Comparison of ENCODE assay signal across 11 mouse cellular contexts in genomic region chr6:49633470-49634095, GRCm38 (mm10).
DNase-seq lines count a peak whose midpoint lies in the region; ATAC-seq lines count a peak whose summit lies in the region.
"Had no signal": no experiment of that assay in that cellular context is flagged by ENCODE, and none has a peak within 500 bp of the region (broad histone marks: within the 10 kb centered on the region; RNA-seq: fewer than 3 reads in every experiment).

No protein-coding gene starts in this region.

- no peak overlapping the region for H3K27ac ChIP-seq in kidney, embryonic 15.5 days
- H3K27ac ChIP-seq in forebrain, embryonic 15.5 days (replicated peaks) = peak overlapping the region; percentile 65

- H3K4me3 ChIP-seq in kidney, embryonic 15.5 days (replicated peaks) = no peak overlapping the region
- no peak overlapping the region for H3K4me3 ChIP-seq in forebrain, embryonic 15.5 days

- H3K27me3 ChIP-seq in kidney, embryonic 15.5 days = no peaks in the 10 kb centered on the region
- no peaks in the 10 kb centered on the region for H3K27me3 ChIP-seq in forebrain, embryonic 15.5 days

- H3K9ac ChIP-seq in kidney, embryonic 15.5 days = no peak overlapping the region
- H3K9ac ChIP-seq in forebrain, embryonic 15.5 days (replicated peaks) = no peak overlapping the region

- no peaks in the 10 kb centered on the region for H3K9me3 ChIP-seq in kidney, embryonic 15.5 days (replicated peaks)
- H3K9me3 ChIP-seq in forebrain, embryonic 15.5 days = no peaks in the 10 kb centered on the region

- no peak for ATAC-seq in kidney, embryonic 15.5 days (replicated peaks; ENCODE audit: low FRiP score)
- ATAC-seq in forebrain, embryonic 15.5 days (replicated peaks) = peak; percentile 93
- no peak for ATAC-seq in megakaryocyte progenitor cell, adult 5-6 weeks (replicated peaks; ENCODE audit: poor library complexity)
- ATAC-seq: intestine, embryonic 16.5 days had no signal

- no peak overlapping the region for H3K4me2 ChIP-seq in kidney, embryonic 15.5 days
- H3K4me2 ChIP-seq in forebrain, embryonic 15.5 days (replicated peaks) = no peak overlapping the region

- peaks cover 14% of the 10 kb centered on the region for H3K4me1 ChIP-seq in kidney, embryonic 15.5 days
- peaks cover 8% of the 10 kb centered on the region; the same call in 1 of the 2 replicates for H3K4me1 ChIP-seq in forebrain, embryonic 15.5 days

- DNase-seq in kidney, postnatal 10 days = peak; percentile 16
- DNase-seq in layer of hippocampus, adult 9-10 months (ENCODE audit: low spot score) = peak; percentile 55
- DNase-seq in right cerebral cortex, postnatal 10 days (ENCODE audit: low spot score in 2 of 2) = peak; percentile 29 to 42
- no peak for DNase-seq in gastrocnemius, postnatal 14 days
- no peak for DNase-seq in natural killer cell, adult 2 months (ENCODE audit: low spot score in 2 of 2)
- DNase-seq: gastrocnemius, postnatal 36 days; thymus, postnatal 14 days had no signal

- H3K36me3 ChIP-seq in kidney, embryonic 15.5 days = no peaks in the 10 kb centered on the region
- no peaks in the 10 kb centered on the region for H3K36me3 ChIP-seq in forebrain, embryonic 15.5 days

- intact Hi-C loops in gastrocnemius, postnatal 14 days (cut with DNase I; ENCODE audit: low total_unique reads) = no loop called here

- WGBS in kidney, embryonic 15.5 days = 35% methylated on average over 5 of the region's 5 CpGs
- 39% methylated on average over 5 of the region's 5 CpGs for WGBS in forebrain, embryonic 15.5 days

Comparison
In these comparisons a context has a peak if more than half of its experiments do, and no peak if none do; other contexts are left out.
1. DNase-seq: peak in kidney, postnatal 10 days (single experiment), layer of hippocampus, adult 9-10 months (single experiment) and right cerebral cortex, postnatal 10 days (2 of 2); none in gastrocnemius, postnatal 14 days (single experiment) and natural killer cell, adult 2 months (0 of 2).